Mouse (Mus musculus): ENCODE measurements around the gene Six5. TPM values are rescaled to one million over a fixed set of nuclear protein-coding genes. Genes with fewer than 3 reads are reported as not detected.
A peak's percentile ranks its signal among the peaks of the same experiment; 100 is the strongest.

The Six5 gene
- polyA plus RNA-seq, 1 experiment, result 1.6 TPM

DNA sequence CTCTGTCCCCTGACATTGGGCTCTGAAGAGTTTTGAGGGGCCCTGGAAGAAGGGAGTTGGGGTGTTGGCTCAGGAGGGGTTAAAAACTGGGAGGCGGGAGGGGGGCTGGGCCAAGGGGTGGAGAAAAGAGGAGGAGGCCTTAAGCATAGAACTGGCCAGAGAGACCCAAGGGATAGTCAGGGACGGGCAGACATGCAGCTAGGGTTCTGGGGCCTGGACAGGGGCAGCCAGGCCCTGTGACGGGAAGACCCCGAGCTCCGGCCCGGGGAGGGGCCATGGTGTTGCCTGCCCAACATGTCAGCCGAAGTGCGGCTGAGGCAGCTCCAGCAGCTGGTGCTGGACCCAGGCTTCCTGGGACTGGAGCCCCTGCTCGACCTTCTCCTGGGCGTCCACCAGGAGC, 10.7 kb upstream of the Six5 start, which contains the start of gene Dmpk:
Gene Dmpk (plus strand): TSS at position 149 of the 400 bp plus-strand sequence.
- TF ChIP-seq FOSL1 (IDR thresholded peaks at IDR 0.05; ENCODE audit: insufficient read depth, low read length, poor library complexity, severe bottlenecking) (no peak), CEBPB (IDR thresholded peaks at IDR 0.05; ENCODE audit: low read depth) (no peak), MYOD1 (IDR thresholded peaks at IDR 0.05; ENCODE audit: control insufficient read depth, insufficient read length, low read depth) (no peak), MAX (IDR thresholded peaks at IDR 0.05) (no peak), CTCF (IDR thresholded peaks at IDR 0.05; ENCODE audit: control insufficient read depth, insufficient read depth, insufficient read length) (no peak), MYOG (IDR thresholded peaks at IDR 0.05; ENCODE audit: control insufficient read depth, extremely low read depth, insufficient read length) (no peak), USF1 (IDR thresholded peaks at IDR 0.05; ENCODE audit: low read depth) (no peak)
- Histone ChIP-seq H3K79me3 (ENCODE audit: low read depth) (peaks cover 13% of the 10 kb centered on the region), H3K79me2 (ENCODE audit: control insufficient read depth, insufficient read depth) (peaks cover 49% of the 10 kb centered on the region), H3ac (ENCODE audit: control insufficient read depth, insufficient read length, low read depth) (peak within 1 kb of the TSS; percentile 88), H3K27me3 (ENCODE audit: control insufficient read depth, insufficient read depth, insufficient read length) (no peaks in the 10 kb centered on the region), H3K4me3 (ENCODE audit: insufficient read depth, poor library complexity, severe bottlenecking) (peak within 1 kb of the TSS; percentile 37), H3K36me3 (ENCODE audit: control insufficient read depth, insufficient read depth) (peaks cover 41% of the 10 kb centered on the region)

DNA sequence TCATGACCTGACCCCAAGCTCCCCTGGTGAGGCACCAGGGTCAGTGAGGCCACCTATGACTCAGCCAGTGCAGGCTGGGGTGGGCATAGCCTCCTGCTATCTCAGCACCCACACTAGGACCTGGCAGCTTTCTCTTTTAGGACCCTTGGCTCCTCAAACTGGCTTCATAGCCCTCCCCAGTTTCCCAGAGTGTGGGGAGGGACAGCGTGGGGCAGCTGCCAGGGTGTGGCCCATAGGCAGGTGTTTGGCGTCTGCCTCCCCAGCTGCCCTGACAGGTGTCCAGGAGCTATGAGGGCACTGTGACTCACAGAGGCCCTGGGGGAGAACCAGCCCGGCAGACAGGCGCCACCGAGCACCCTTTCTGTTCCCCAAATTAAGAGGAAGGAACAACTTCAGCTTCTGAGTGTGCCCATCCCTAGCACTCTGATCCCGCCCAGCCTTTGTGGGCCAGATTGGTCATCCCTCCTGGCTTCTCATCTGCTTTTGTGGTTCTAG, 10.1 kb upstream of the Six5 start:
- peaks cover 43% of the 10 kb centered on the region for H3K79me2 ChIP-seq (ENCODE audit: control insufficient read depth, insufficient read depth)
- peaks cover 44% of the 10 kb centered on the region for H3K36me3 ChIP-seq (ENCODE audit: control insufficient read depth, insufficient read depth)
- H3K4me3 ChIP-seq (ENCODE audit: insufficient read depth, poor library complexity, severe bottlenecking), result peak overlapping the region; percentile 37
- H3ac ChIP-seq (ENCODE audit: control insufficient read depth, insufficient read length, low read depth), result peak overlapping the region; percentile 62
- no peaks in the 10 kb centered on the region for H3K27me3 ChIP-seq (ENCODE audit: control insufficient read depth, insufficient read depth, insufficient read length)
- TF ChIP-seq FOSL1 (IDR thresholded peaks at IDR 0.05; ENCODE audit: insufficient read depth, low read length, poor library complexity, severe bottlenecking) (peak; percentile 37), MYOD1 (IDR thresholded peaks at IDR 0.05; ENCODE audit: control insufficient read depth, insufficient read length, low read depth) (peak; percentile 99), CTCF (IDR thresholded peaks at IDR 0.05; ENCODE audit: control insufficient read depth, insufficient read depth, insufficient read length) (no peak)
- peaks cover 8% of the 10 kb centered on the region for H3K79me3 ChIP-seq (ENCODE audit: low read depth)

DNA sequence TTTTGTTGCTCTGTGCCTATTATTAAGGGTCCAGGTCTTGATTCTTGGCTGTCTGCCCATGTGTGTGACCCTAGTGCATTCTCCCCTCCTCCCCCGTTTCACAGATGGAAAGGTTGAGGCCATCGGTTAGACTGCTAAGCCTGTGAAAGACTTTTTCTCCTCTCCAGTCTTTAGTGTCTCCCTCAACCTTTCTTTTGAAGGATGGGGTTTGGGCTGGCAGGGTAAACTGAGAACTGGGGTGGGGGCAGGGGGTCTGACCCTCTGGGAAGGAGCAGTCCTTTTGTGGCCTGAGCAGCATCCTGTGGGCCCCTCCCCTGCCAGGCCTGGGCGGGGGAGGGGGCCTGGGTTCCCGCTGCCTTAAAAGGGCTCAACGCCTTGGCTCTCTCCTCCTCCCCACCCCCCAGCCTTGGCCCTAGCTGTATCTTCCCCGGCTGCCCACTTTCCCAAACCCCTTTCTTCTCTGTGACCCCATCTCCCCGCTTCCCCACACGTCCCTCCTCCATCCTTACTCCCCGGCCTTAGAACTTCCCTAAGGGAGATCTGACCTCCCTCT, 9.4 kb upstream of the Six5 start:
- H3K79me3 ChIP-seq (ENCODE audit: low read depth), result peaks cover 6% of the 10 kb centered on the region
- peak overlapping the region; percentile 88 for H3ac ChIP-seq (ENCODE audit: control insufficient read depth, insufficient read length, low read depth)
- no peak for TF ChIP-seq FOSL1 (IDR thresholded peaks at IDR 0.05; ENCODE audit: insufficient read depth, low read length, poor library complexity, severe bottlenecking)
- no peak for TF ChIP-seq USF1 (IDR thresholded peaks at IDR 0.05; ENCODE audit: low read depth)
- no peak for TF ChIP-seq MYOD1 (IDR thresholded peaks at IDR 0.05; ENCODE audit: control insufficient read depth, insufficient read length, low read depth)
- no peak for TF ChIP-seq CTCF (IDR thresholded peaks at IDR 0.05; ENCODE audit: control insufficient read depth, insufficient read depth, insufficient read length)
- TF ChIP-seq CEBPB (IDR thresholded peaks at IDR 0.05; ENCODE audit: low read depth), result no peak
- TF ChIP-seq MYOG (IDR thresholded peaks at IDR 0.05; ENCODE audit: control insufficient read depth, extremely low read depth, insufficient read length), result no peak
- no peak for TF ChIP-seq MAX (IDR thresholded peaks at IDR 0.05)
- peaks cover 50% of the 10 kb centered on the region for H3K36me3 ChIP-seq (ENCODE audit: control insufficient read depth, insufficient read depth)
- peak overlapping the region; percentile 37 for H3K4me3 ChIP-seq (ENCODE audit: insufficient read depth, poor library complexity, severe bottlenecking)
- peaks cover 36% of the 10 kb centered on the region for H3K79me2 ChIP-seq (ENCODE audit: control insufficient read depth, insufficient read depth)
- no peaks in the 10 kb centered on the region for H3K27me3 ChIP-seq (ENCODE audit: control insufficient read depth, insufficient read depth, insufficient read length)

DNA sequence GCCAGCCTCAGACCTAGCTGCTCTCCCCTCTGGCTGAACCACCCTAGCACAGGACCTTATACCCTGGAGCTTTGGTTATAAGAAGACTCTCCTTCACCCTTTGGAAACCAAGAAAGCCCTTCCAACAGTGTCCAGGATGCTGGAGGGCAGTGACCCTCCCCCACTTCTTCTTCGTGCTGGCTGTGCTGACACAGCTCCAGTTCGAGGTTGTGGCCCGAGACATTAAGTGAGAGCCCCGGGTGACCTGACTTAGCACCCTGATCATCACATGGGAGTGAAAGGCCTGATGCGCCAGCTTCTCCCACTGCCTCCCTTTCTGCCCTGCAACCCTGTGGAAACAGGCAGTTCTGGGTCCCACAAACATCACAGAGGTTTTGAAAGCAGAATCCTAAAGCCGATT, 8.9 kb upstream of the Six5 start:
- TF ChIP-seq USF1 (IDR thresholded peaks at IDR 0.05; ENCODE audit: low read depth), result no peak
- Histone ChIP-seq H3K27me3 (ENCODE audit: control insufficient read depth, insufficient read depth, insufficient read length) (no peaks in the 10 kb centered on the region), H3K79me2 (ENCODE audit: control insufficient read depth, insufficient read depth) (peaks cover 31% of the 10 kb centered on the region), H3K36me3 (ENCODE audit: control insufficient read depth, insufficient read depth) (peaks cover 55% of the 10 kb centered on the region), H3ac (ENCODE audit: control insufficient read depth, insufficient read length, low read depth) (peak overlapping the region; percentile 88), H3K4me3 (ENCODE audit: insufficient read depth, poor library complexity, severe bottlenecking) (peak overlapping the region; percentile 37), H3K79me3 (ENCODE audit: low read depth) (peaks cover 6% of the 10 kb centered on the region)

DNA sequence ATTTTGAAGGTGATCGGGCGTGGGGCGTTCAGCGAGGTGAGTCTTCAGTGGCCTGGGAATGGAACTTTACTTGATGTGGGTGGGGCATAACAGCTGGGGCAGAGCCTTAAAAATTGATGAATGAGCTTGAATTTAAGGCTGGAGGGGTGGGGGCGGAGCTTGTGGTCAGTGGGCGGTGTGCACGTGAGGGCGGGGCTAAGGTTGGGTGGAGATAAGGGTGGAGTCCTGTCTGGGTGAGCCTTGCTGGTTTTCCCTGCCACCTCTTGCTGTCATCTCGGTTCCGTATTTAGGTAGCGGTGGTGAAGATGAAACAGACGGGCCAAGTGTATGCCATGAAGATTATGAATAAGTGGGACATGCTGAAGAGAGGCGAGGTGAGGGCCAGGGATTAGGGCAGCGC, 8.4 kb upstream of the Six5 start:
- H3K79me2 ChIP-seq (ENCODE audit: control insufficient read depth, insufficient read depth), result peaks cover 26% of the 10 kb centered on the region
- H3K27me3 ChIP-seq (ENCODE audit: control insufficient read depth, insufficient read depth, insufficient read length), result no peaks in the 10 kb centered on the region
- H3K4me3 ChIP-seq (ENCODE audit: insufficient read depth, poor library complexity, severe bottlenecking), result peak overlapping the region; percentile 37
- peaks cover 57% of the 10 kb centered on the region for H3K36me3 ChIP-seq (ENCODE audit: control insufficient read depth, insufficient read depth)
- H3ac ChIP-seq (ENCODE audit: control insufficient read depth, insufficient read length, low read depth), result peak overlapping the region; percentile 88
- TF ChIP-seq MAX (IDR thresholded peaks at IDR 0.05) (no peak), USF1 (IDR thresholded peaks at IDR 0.05; ENCODE audit: low read depth) (peak; percentile 81)
- H3K79me3 ChIP-seq (ENCODE audit: low read depth), result peaks cover 5% of the 10 kb centered on the region

DNA sequence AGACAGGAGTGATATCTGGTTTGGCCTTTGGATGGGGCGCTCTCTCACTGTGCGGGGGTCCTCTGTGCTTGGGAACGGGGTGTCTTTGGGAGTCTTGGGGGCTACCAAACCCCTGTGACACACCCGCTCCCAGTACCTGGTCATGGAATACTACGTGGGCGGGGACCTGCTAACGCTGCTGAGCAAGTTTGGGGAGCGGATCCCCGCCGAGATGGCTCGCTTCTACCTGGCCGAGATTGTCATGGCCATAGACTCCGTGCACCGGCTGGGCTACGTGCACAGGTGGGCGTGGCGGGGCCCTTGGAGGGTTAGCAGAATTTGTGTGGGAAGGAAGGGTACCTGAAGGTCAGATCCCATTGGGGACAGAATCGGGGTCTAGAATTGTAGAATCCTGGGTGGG, 7.6 kb upstream of the Six5 start:
- Histone ChIP-seq H3K27me3 (ENCODE audit: control insufficient read depth, insufficient read depth, insufficient read length) (no peaks in the 10 kb centered on the region), H3K79me2 (ENCODE audit: control insufficient read depth, insufficient read depth) (peaks cover 18% of the 10 kb centered on the region), H3K36me3 (ENCODE audit: control insufficient read depth, insufficient read depth) (peaks cover 52% of the 10 kb centered on the region), H3K79me3 (ENCODE audit: low read depth) (no peaks in the 10 kb centered on the region), H3ac (ENCODE audit: control insufficient read depth, insufficient read length, low read depth) (peak overlapping the region; percentile 19), H3K4me3 (ENCODE audit: insufficient read depth, poor library complexity, severe bottlenecking) (no peak overlapping the region)
- TF ChIP-seq MAX (IDR thresholded peaks at IDR 0.05) (no peak), CTCF (IDR thresholded peaks at IDR 0.05; ENCODE audit: control insufficient read depth, insufficient read depth, insufficient read length) (no peak), MYOD1 (IDR thresholded peaks at IDR 0.05; ENCODE audit: control insufficient read depth, insufficient read length, low read depth) (no peak), USF1 (IDR thresholded peaks at IDR 0.05; ENCODE audit: low read depth) (no peak), MYOG (IDR thresholded peaks at IDR 0.05; ENCODE audit: control insufficient read depth, extremely low read depth, insufficient read length) (no peak), CEBPB (IDR thresholded peaks at IDR 0.05; ENCODE audit: low read depth) (no peak), FOSL1 (IDR thresholded peaks at IDR 0.05; ENCODE audit: insufficient read depth, low read length, poor library complexity, severe bottlenecking) (no peak)
